Mouse (Mus musculus) fat pad, adult 2 months (tissue): ENCODE measurements around the gene Glipr2.

Experiments
- DNase-seq: peaks from one replicate; pipeline ENCODE4 v3.0.0-alpha.2; 2011; ENCODE audit warnings: low read depth, low spot score; ENCODE audit errors: extremely low read depth

The Glipr2 gene

GRCm38 (mm10) chr4:43970393-43971330 lies 13.5 kb downstream of the Glipr2 start:
- DNase-seq, result no peak

GRCm38 (mm10) chr4:43971541-43972136 lies 14.4 kb downstream of the Glipr2 start:
- DNase-seq, result no peak

DNA sequence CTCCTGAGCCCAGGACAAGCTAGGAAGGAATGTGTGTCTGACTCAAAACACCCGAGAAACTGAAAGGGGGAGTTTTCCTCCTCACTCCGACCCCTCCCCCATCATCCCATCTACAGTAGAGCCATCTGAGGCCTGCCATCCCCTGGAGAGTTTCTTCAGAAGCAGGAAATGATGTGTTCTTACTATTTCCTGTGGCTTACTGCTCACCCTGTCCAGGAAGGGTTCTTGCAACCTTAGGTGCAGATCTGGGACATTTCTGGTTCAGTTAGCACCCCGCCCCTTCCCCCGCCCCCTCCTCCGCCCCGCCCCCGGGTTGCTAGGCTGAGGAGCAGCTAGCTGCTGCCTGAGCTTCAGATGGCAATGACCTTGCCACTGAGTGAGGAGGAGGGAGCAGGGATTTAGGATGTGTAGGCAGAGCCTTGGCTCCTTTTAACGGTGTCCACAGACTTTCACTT lies 15.0 kb downstream of the Glipr2 start:
- no peak for DNase-seq

DNA sequence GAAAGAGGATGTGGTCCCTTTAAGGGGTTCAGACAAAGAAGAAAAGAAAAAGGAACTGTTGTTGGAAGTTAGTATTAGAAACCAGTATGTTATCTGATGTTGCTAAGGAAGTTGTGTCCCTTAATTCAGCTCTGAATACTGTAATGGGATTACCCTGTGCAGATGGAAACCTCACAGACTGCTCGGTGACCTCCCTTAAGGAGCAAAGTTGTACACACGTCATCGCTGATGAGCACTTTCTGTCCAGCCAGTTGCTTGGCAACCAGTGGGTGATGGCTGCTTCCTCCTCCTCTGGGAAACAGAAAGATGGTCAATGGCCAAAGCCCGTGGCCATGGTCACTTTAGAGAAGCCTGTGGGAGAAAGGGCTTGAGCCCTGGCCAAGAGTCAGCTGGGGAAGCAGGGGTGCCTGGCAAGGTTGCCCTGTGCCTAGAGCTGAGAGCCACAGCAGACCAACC lies 16.4 kb downstream of the Glipr2 start:
- no peak for DNase-seq

DNA sequence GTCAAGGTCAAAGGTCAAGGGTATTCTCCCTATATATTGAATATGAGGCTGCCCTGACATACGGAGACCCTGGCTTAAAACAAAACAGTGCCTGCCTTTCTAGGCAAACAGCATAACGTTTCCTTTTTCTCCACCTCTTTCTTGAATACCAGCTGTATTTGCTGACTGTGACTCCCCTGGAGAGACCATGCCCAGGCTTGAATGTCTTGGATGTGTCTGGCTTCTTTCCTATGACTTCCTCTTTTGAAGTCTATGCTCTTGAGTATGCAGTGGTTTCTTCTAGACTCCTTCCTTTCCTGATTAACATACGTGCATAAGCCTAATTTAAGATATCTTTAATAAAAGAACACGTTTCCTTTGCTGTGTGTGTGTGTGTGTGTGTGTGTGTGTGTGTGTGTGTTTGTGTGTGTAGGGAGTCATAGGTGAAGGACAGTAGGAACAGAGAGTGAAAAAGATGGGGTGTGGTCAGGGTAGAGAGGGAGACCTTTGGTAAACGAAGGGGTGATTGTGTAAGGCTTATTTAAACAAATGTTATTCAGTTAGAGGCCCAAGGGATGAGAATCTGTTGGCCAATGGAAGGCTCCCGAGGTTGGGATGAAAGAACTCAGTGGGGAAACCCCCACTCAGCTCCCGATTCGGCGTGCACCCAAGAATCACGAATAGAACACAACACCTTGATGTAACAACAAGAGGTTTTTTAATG lies 17.9 kb downstream of the Glipr2 start:
- no peak for DNase-seq

- no peak for DNase-seq
Measured at GRCm38 (mm10) chr4:43976223-43976740, 19.1 kb downstream of the Glipr2 start.

GRCm38 (mm10) chr4:43978521-43979443 lies 21.6 kb downstream of the Glipr2 start:
- no peak for DNase-seq

DNA sequence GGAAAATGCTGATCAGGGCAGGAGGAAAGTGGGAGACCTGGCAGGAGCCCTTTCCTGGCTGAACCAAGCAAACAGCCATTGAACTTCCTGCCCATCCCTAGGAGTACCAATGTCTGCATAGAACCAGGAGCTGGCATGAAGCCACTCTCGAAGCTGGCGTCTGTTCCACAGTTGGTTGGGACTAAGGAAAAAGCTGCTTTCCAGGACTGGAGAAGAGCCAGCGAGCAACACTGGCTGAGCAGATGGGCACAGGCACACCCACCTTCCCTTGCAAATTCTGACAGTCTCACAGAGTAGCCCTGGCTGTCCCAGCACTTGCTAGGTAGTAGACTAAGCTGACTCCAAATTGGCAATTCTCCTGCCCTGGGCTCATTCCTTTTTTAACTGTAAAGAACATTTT lies 22.5 kb downstream of the Glipr2 start:
- no peak for DNase-seq

- no peak for DNase-seq
Measured at GRCm38 (mm10) chr4:43980236-43980635, 23.0 kb downstream of the Glipr2 start.

DNA sequence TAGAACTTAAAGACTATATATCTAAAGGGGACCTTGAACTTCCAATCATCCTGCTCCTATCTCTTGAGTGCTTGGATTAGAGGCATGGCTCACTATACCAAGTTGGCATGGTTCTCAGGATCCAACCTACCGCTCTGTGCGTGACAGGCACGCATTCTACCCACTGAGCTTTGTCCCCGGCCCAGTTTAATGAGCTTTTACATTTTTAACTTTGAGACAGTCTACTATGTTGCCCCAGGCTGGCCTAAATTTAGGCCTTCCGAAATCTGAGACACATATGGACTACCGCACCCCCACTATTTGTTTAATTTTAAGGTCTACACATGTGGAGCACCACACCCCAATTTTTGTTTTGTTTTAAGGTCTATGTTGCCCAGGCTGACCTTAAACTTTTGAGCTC lies 23.6 kb downstream of the Glipr2 start:
- no peak for DNase-seq

GRCm38 (mm10) chr4:43981251-43981650 lies 24.1 kb downstream of the Glipr2 start:
- no peak for DNase-seq

DNA sequence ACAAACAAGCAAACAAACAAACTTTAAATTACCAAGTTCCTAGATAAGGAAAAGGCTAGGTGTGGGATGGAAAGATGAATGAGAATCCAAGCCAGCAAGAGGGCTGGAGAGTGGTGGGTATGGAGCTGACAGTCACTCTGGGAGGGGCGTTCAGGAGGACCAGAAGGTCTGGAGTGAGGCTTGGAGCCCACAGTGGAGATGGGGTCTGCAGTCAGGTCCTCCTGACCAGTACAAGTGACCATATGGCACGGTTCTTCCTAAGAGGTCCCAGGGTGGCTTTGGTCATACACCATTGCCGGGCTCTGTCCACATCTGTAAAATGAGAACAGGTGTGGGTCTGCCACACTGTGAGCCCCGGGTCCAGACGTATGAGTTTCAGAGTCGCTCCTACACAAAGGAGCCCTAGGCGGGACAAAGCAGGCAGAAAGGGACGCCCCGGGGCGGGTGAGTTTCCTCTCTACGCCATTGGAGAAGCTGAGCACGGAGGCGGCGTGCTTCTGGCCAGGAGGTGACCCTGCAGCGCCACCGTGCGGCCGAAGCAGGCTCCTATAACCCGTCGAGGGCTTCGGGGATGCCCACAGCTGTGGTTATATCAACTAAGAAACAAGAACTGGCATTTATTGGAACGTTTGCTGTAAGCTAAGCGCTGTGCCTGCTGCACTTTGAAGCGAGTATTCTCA lies 25.0 kb downstream of the Glipr2 start:
- DNase-seq, result no peak

GRCm38 (mm10) chr4:43983181-43983580 lies 26.0 kb downstream of the Glipr2 start, which contains the start of gene Ccin:
Ccin (plus strand) TSS chr4:43983483.
- DNase-seq, result no peak

- no peak for DNase-seq
Measured at GRCm38 (mm10) chr4:43983756-43984155, 26.6 kb downstream of the Glipr2 start.

- DNase-seq, result no peak
Measured at GRCm38 (mm10) chr4:43984326-43984725, 27.1 kb downstream of the Glipr2 start.

DNA sequence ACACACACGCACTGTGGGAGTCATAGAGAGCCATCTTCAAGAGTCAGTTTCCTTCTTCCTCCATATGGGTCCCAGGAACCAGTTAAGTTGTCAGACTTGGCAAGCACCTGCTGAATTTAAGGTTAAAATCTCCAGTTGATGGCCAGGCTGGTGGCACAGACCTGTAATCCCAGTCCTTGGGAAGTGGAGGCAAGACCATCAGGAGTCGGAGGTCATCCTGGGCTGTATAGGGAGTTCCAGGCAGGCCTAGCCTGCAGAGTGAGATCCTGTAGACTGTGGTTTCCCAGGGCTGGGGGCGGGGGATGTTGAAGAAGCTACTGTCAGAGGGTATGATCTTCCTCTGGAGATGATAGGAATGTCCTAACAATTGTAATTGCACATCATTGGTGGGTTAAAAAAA lies 31.8 kb downstream of the Glipr2 start:
- DNase-seq, result no peak

DNA sequence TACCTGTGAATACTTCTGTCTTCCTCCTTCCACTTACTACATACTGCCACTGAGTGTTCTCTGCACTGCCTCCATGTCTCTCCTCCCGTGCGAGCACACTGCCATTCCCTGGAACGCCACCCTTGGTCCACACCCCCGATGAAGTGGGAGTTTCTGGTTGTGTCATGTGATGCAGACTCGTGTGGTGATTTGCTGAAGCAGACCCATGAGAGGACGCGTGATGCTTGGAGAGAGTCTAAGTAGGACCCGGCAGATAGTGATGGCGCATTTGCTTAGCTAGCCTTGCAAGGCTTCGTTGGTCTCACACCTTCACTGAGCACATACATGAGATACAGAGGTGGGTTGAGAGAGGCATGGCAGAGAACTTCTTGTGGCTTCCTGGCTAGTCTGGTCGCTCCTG lies 35.9 kb downstream of the Glipr2 start:
- no peak for DNase-seq

GRCm38 (mm10) chr4:43994342-43994741 lies 37.1 kb downstream of the Glipr2 start:
- DNase-seq, result no peak

DNA sequence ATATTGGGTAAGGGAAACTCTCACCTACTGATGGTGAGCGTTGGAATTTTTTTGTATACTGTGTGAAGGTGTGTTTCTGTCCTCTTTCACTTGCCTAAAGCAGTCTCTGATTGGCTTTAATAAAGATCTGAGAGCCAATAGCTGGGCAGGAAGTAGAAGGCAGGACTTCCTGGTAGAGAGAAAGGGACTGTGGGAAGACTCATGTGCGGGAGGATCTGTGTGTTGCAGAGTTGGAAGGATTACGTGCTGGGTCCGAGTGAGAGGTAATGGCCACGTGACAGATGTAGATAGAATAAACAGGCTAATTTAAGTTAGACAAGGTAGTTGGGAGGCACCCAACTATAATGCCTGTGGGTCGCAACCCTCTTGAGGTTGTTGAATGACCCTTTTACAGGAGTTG lies 46.4 kb downstream of the Glipr2 start:
- DNase-seq, result peak; percentile 31

GRCm38 (mm10) chr4:44004126-44004525 lies 46.9 kb downstream of the Glipr2 start, which contains the start of gene Clta:
Clta (plus strand) TSS chr4:44004452.
- DNase-seq, result no peak
